Mouse (Mus musculus) CH12.LX (cell line): ENCODE data around the gene Klk1.

Source experiments
- EP300 ChIP-seq: IDR thresholded peaks from 2 replicates; pipeline ENCODE4 v1.6.1; 2011; ENCODE audit warnings: low read length, improper control_type of control experiment
- HCFC1 ChIP-seq: IDR thresholded peaks from 2 replicates; pipeline ENCODE4 v1.6.1; 2012; ENCODE audit warnings: low read depth, mild to moderate bottlenecking, inconsistent platforms, low read length, improper control_type of control experiment
- MAX ChIP-seq: IDR thresholded peaks from 2 replicates; pipeline ENCODE4 v1.6.1; 2011; ENCODE audit warnings: low read length, improper control_type of control experiment
- POLR2A ChIP-seq: IDR thresholded peaks from 2 replicates; pipeline ENCODE4 v1.6.1; 2011; ENCODE audit warnings: low read depth, mild to moderate bottlenecking, improper control_type of control experiment, low read length
- POLR2AphosphoS2 ChIP-seq: IDR thresholded peaks from 2 replicates; pipeline ENCODE4 v1.6.1; 2011; ENCODE audit warnings: low read depth, low read length, improper control_type of control experiment
- USF1 ChIP-seq: IDR thresholded peaks from 2 replicates; pipeline ENCODE4 v1.6.1; 2014; ENCODE audit warnings: low read depth, mild to moderate bottlenecking, inconsistent platforms, low read length, improper control_type of control experiment
- ZNF384 ChIP-seq: IDR thresholded peaks from 2 replicates; pipeline ENCODE4 v1.6.1; 2012; ENCODE audit warnings: low read depth, low read length, improper control_type of control experiment, inconsistent platforms

GRCm38 (mm10) chr7:44235909-44236308 lies 10.7 kb downstream of the Klk1 start, which contains the start of gene Gm36864:
- no peak for TF ChIP-seq POLR2A
- no peak for TF ChIP-seq ZNF384
- TF ChIP-seq EP300, result no peak
- no peak for TF ChIP-seq MAX
- no peak for TF ChIP-seq USF1
- TF ChIP-seq HCFC1, result no peak
- TF ChIP-seq POLR2AphosphoS2, result no peak
